Mouse (Mus musculus) lung, postnatal 14 days (tissue): ENCODE measurements around the gene Znhit6.

Experiments
- DNase-seq: peaks from one replicate; pipeline ENCODE4 v3.0.0; 2021

The Znhit6 gene

GRCm38 (mm10) chr3:145605437-145606123 is 29.6 kb downstream of the Znhit6 start:
- no peak for DNase-seq

GRCm38 (mm10) chr3:145608320-145608719 is 32.3 kb downstream of the Znhit6 start:
- no peak for DNase-seq

- DNase-seq = peak; percentile 32
Measured at GRCm38 (mm10) chr3:145612662-145613061, 36.7 kb downstream of the Znhit6 start.

- no peak for DNase-seq
Measured at GRCm38 (mm10) chr3:145613234-145613633, 37.2 kb downstream of the Znhit6 start.

GRCm38 (mm10) chr3:145614362-145615115 is 38.5 kb downstream of the Znhit6 start:
- DNase-seq = peak; percentile 60

GRCm38 (mm10) chr3:145618299-145618698 is 42.3 kb downstream of the Znhit6 start:
- DNase-seq = no peak

- no peak for DNase-seq
Measured at GRCm38 (mm10) chr3:145619621-145620365, 43.8 kb downstream of the Znhit6 start.

GRCm38 (mm10) chr3:145621209-145621608 is 45.2 kb downstream of the Znhit6 start:
- no peak for DNase-seq

GRCm38 (mm10) chr3:145623047-145623446 is 47.0 kb downstream of the Znhit6 start:
- peak; percentile 13 for DNase-seq

- no peak for DNase-seq
Measured at GRCm38 (mm10) chr3:145624786-145625185, 48.8 kb downstream of the Znhit6 start.

- no peak for DNase-seq
Measured at GRCm38 (mm10) chr3:145625546-145625945, 49.5 kb downstream of the Znhit6 start.

GRCm38 (mm10) chr3:145626063-145626462 is 50.1 kb downstream of the Znhit6 start:
- no peak for DNase-seq

GRCm38 (mm10) chr3:145627830-145628229 is 51.8 kb downstream of the Znhit6 start:
- DNase-seq = peak; percentile 57

- DNase-seq = peak; percentile 46
Measured at GRCm38 (mm10) chr3:145628643-145629042, 52.6 kb downstream of the Znhit6 start.

- DNase-seq = no peak
Measured at GRCm38 (mm10) chr3:145632888-145633287, 56.9 kb downstream of the Znhit6 start.

- DNase-seq = no peak
Measured at GRCm38 (mm10) chr3:145634002-145634710, 58.2 kb downstream of the Znhit6 start.

GRCm38 (mm10) chr3:145640170-145640569 is 64.2 kb downstream of the Znhit6 start:
- DNase-seq = no peak

- no peak for DNase-seq
Measured at GRCm38 (mm10) chr3:145640583-145640982, 64.6 kb downstream of the Znhit6 start.

- no peak for DNase-seq
Measured at GRCm38 (mm10) chr3:145641036-145641685, 65.2 kb downstream of the Znhit6 start.

- DNase-seq = no peak
Measured at GRCm38 (mm10) chr3:145641878-145642277, 65.9 kb downstream of the Znhit6 start.

GRCm38 (mm10) chr3:145642861-145643260 is 66.9 kb downstream of the Znhit6 start:
- DNase-seq = no peak

- no peak for DNase-seq
Measured at GRCm38 (mm10) chr3:145645463-145645862, 69.5 kb downstream of the Znhit6 start.
